8 mouse cellular contexts compared by ENCODE assay signal in genomic region chr4:66370557-66371071, GRCm38 (mm10). TPM values are rescaled to one million over a fixed set of nuclear protein-coding genes. Genes with fewer than 3 reads are reported as not detected.
DNase-seq lines count a peak whose midpoint lies in the region; ATAC-seq and TF ChIP-seq lines count a peak whose summit lies in the region.

No protein-coding gene starts in this region.

- ATAC-seq in heart, embryonic 12.5 days (ENCODE audit: insufficient number of reproducible peaks, low FRiP score): no peak
- ATAC-seq in liver, embryonic 12.5 days: no peak

- TF ChIP-seq CTCF in brain, embryonic 14.5 days (IDR thresholded peaks at IDR 0.05; ENCODE audit: borderline replicate concordance, extremely low read depth, insufficient read depth, insufficient read length): no peak

- no peak overlapping the region for H3K27ac ChIP-seq in heart, embryonic 12.5 days (ENCODE audit: poor library complexity, severe bottlenecking)
- no peak overlapping the region for H3K27ac ChIP-seq in liver, embryonic 12.5 days

- no peaks in the 10 kb centered on the region for H3K9me3 ChIP-seq in heart, embryonic 12.5 days (replicated peaks)
- H3K9me3 ChIP-seq in liver, embryonic 12.5 days (replicated peaks): no peaks in the 10 kb centered on the region

- no peaks in the 10 kb centered on the region for H3K27me3 ChIP-seq in heart, embryonic 12.5 days (replicated peaks)
- H3K27me3 ChIP-seq in liver, embryonic 12.5 days (replicated peaks): no peaks in the 10 kb centered on the region

- H3K4me2 ChIP-seq in heart, embryonic 12.5 days: no peak overlapping the region
- no peak overlapping the region for H3K4me2 ChIP-seq in liver, embryonic 12.5 days

- no peaks in the 10 kb centered on the region for H3K4me1 ChIP-seq in heart, embryonic 12.5 days (replicated peaks)
- no peaks in the 10 kb centered on the region for H3K4me1 ChIP-seq in liver, embryonic 12.5 days

- H3K9ac ChIP-seq in heart, embryonic 12.5 days: no peak overlapping the region
- no peak overlapping the region for H3K9ac ChIP-seq in liver, embryonic 12.5 days

- no peak for TF ChIP-seq POLR2A in brain, embryonic 14.5 days (IDR thresholded peaks at IDR 0.05; ENCODE audit: borderline replicate concordance, extremely low read depth, insufficient read depth, insufficient read length, poor library complexity, severe bottlenecking)

- WGBS in heart, embryonic 12.5 days: 55% methylated on average over 3 of the region's 3 CpGs
- WGBS in liver, embryonic 12.5 days (ENCODE audit: insufficient replicate concordance): 51% methylated on average over 3 of the region's 3 CpGs

- peak; percentile 8 for DNase-seq in heart, adult 8-10 months (ENCODE audit: low spot score)
- DNase-seq in brain, embryonic 14.5 days (ENCODE audit: low read depth): peak; percentile 85
- peak; percentile 30 to 57 for DNase-seq in heart, postnatal 10 days
- peak; percentile 52 to 55 for DNase-seq in left cerebral cortex, postnatal 25 days (ENCODE audit: low spot score in 2 of 2)
- DNase-seq in testis, postnatal 14 days (ENCODE audit: low spot score): no peak
- no peak for DNase-seq in thymus, postnatal 25 days

- intact Hi-C loops in heart, postnatal 10 days (cut with DNase I): no loop called here
- intact Hi-C loops in left cerebral cortex, postnatal 25 days (cut with DNase I): no loop called here

- H3K36me3 ChIP-seq in heart, embryonic 12.5 days: no peaks in the 10 kb centered on the region
- H3K36me3 ChIP-seq in liver, embryonic 12.5 days: no peaks in the 10 kb centered on the region

- no peak overlapping the region for H3K4me3 ChIP-seq in heart, embryonic 12.5 days
- H3K4me3 ChIP-seq in liver, embryonic 12.5 days: no peak overlapping the region

RNA-seq across cellular contexts. Expression of gene Astn2, which starts 33.8 kb away (rescaled TPM):
- total RNA-seq in heart, adult 8-10 months (2022): 1 to 10 TPM in 1 of 4 experiments, under 1 TPM in 3; 0.56 to 1.0 (median 0.88) TPM
- polyA plus RNA-seq in heart, embryonic 12.5 days (2016; fragmentation: Nextera tagmentation; extraction: Ambion mirVana): 0.08 and 0.15 TPM in 2 replicates
- polyA plus RNA-seq in brain, embryonic 14.5 days (2012; rRNA removed): 11.8 and 23.7 TPM in 2 replicates
- 1 to 10 TPM; 2.5 to 3.1 TPM for total RNA-seq in heart, postnatal 10 days (2021)
- total RNA-seq in left cerebral cortex, postnatal 25 days (2021): 10 to 100 TPM; 40.9 to 42.9 TPM
- polyA plus RNA-seq in liver, embryonic 12.5 days (2016; fragmentation: Nextera tagmentation; extraction: Ambion mirVana): 0.12 and 0.13 TPM in 2 replicates

Comparison
In these comparisons a context has a peak if more than half of its experiments do, and no peak if none do; other contexts are left out.
1. DNase-seq: peak in heart, adult 8-10 months (single experiment), brain, embryonic 14.5 days (single experiment), heart, postnatal 10 days (2 of 2) and left cerebral cortex, postnatal 25 days (2 of 2); none in testis, postnatal 14 days (single experiment) and thymus, postnatal 25 days (single experiment).
2. RNA of gene Astn2, which starts 33.8 kb away (total RNA-seq): 40.9 to 42.9 TPM in left cerebral cortex, postnatal 25 days; 2.5 to 3.1 TPM in heart, postnatal 10 days and 0.56 to 1.0 TPM in heart, adult 8-10 months; every median in the first group is over 10 times any median in the second.